Mouse (Mus musculus): ENCODE data around the gene Cxcr5.

The Cxcr5 gene

GRCm38 (mm10) chr9:44510355-44510871 is 51.3 kb downstream of the Cxcr5 start:
- in situ Hi-C loops (cut with MboI, MseI) = no loop called here

DNA sequence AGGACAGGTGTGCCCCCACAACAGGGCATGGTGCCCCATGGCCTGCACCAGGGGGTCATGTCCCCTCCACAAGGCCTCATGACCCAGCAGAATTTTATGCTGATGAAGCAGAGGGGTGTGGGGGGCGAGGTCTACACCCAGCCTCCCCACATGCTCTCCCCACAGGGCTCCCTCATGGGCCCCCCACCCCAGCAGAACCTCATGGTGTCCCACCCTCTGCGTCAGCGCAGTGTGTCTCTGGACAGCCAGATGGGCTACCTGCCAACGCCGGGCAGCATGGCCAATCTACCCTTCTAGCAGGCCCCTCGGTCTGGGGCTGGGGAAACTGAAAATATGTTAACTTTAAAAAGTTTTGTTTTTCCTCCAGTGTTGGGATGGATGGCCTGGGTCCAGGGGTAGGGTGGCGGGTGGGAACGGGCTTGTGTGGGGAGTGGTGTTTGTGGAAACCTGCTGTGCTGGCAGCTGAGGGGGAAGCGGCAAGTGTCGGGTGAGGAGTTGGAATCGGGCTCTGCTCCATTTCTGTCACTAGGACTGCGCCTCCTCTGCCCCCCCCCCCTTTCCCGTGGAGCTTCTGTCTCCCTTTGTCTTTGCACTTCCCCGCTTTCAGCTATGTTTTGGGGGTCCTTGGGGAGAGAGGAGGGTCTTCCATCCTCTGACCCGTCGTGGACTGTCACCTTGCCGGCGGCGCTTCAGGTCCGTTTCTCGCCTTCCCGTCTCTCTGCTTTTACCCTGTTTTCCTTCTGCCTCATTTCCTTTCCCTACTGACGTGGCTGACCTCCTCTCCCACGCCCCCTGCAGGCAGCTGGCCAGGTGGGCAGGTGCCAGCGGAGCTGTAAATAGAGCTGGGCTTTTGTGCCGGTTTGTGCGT is 52.0 kb downstream of the Cxcr5 start:
- in situ Hi-C loops (cut with MboI, MseI) = loop anchor here (5.0 kb wide), 1 partner anchor 93 kb away; the partner anchor contains the start of gene Ddx6

DNA sequence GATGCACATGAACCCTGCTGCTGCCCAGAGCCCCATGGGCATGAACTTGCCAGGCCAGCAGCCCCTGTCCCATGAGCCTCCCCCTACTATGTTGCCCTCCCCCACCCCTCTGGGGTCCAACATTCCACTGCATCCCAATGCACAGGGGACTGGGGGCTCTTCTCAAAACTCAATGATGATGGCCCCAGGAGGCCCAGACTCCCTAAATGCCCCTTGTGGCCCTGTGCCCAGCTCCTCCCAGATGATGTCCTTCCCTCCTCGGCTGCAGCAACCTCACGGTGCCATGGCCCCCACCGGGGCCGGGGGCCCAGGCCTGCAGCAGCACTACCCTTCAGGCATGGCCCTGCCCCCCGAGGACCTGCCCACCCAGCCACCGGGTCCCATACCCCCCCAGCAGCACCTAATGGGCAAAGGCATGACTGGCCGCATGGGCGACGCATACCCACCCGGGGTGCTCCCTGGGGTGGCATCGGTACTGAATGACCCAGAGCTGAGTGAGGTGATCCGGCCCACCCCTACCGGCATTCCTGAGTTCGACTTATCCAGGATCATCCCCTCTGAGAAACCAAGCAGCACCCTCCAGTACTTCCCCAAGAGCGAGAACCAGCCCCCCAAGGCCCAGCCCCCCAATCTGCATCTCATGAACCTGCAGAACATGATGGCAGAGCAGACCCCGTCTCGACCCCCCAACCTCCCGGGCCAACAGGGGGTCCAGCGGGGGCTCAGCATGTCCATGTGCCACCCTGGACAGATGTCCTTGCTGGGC is 52.8 kb downstream of the Cxcr5 start:
- in situ Hi-C loops (cut with MboI, MseI) = loop anchor here (5.0 kb wide), 1 partner anchor 93 kb away; the partner anchor contains the start of gene Ddx6

DNA sequence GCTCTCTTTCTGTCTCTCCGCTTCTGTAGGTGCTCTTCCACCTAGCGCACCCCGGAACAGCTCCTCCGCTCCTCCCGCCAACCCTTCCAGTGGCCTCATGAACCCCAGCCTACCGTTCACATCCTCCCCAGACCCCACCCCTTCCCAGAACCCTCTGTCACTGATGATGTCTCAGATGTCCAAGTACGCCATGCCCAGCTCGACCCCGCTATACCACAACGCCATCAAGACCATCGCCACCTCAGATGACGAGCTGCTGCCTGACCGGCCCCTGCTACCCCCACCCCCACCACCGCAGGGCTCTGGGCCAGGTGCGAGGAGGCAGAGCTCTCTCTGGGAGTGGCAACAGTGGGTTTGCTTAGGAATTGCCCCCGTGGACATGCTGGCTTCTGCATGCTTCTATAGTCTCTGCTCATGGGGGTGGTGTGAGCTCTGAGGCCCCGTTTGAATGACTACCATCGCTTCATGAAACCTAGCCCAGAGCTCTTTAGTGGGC is 53.5 kb downstream of the Cxcr5 start:
- in situ Hi-C loops (cut with MboI, MseI) = loop anchor here (5.0 kb wide), 1 partner anchor 94 kb away; the partner anchor contains the start of gene Ddx6

DNA sequence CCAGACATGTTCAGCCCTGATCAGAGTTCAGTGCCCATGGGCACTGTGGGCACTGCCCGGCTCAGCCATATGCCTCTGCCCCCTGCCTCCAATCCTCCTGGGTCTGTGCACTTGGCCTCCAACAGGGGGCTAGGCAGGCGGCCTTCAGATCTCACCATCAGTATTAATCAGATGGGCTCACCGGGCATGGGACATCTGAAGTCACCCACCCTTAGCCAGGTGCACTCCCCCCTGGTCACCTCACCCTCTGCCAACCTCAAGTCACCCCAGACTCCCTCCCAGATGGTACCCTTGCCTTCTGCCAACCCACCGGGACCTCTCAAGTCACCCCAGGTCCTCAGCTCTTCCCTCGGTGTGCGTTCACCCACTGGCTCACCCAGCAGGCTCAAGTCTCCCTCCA is 54.3 kb downstream of the Cxcr5 start:
- in situ Hi-C loops (cut with MboI, MseI) = loop anchor here (5.0 kb wide), 1 partner anchor 95 kb away; the partner anchor contains the start of gene Ddx6

DNA sequence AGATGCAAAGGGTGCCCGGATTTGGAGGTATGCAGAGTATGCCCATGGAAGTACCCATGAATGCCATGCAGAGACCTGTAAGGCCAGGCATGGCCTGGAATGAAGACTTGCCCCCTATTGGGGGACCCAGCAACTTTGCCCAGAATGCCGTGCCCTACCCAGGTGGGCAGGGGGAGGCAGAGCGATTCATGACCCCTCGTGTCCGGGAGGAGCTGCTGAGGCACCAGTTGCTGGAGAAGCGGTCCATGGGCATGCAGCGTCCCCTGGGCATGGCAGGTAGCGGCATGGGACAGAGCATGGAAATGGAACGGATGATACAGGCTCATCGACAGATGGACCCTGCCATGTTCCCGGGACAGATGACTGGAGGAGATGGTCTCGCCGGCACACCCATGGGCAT is 55.1 kb downstream of the Cxcr5 start:
- in situ Hi-C loops (cut with MboI, MseI) = loop anchor here (5.0 kb wide), 1 partner anchor 96 kb away; the partner anchor contains the start of gene Ddx6

GRCm38 (mm10) chr9:44505824-44506467 is 55.7 kb downstream of the Cxcr5 start:
- in situ Hi-C loops (cut with MboI, MseI) = loop anchor here (5.0 kb wide), 1 partner anchor 96 kb away; the partner anchor contains the start of gene Ddx6

- in situ Hi-C loops (cut with MboI, MseI) = loop anchor here (5.0 kb wide), 2 partner anchors 43 to 97 kb away; partner anchors contain the start of gene Ddx6
These were observed 56.5 kb downstream of the Cxcr5 start for GRCm38 (mm10) chr9:44504893-44505823.

GRCm38 (mm10) chr9:44502006-44502405 is 59.7 kb downstream of the Cxcr5 start:
- in situ Hi-C loops (cut with MboI, MseI) = loop anchor here (5.0 kb wide), 1 partner anchor 40 kb away; no protein-coding TSS in a partner anchor

DNA sequence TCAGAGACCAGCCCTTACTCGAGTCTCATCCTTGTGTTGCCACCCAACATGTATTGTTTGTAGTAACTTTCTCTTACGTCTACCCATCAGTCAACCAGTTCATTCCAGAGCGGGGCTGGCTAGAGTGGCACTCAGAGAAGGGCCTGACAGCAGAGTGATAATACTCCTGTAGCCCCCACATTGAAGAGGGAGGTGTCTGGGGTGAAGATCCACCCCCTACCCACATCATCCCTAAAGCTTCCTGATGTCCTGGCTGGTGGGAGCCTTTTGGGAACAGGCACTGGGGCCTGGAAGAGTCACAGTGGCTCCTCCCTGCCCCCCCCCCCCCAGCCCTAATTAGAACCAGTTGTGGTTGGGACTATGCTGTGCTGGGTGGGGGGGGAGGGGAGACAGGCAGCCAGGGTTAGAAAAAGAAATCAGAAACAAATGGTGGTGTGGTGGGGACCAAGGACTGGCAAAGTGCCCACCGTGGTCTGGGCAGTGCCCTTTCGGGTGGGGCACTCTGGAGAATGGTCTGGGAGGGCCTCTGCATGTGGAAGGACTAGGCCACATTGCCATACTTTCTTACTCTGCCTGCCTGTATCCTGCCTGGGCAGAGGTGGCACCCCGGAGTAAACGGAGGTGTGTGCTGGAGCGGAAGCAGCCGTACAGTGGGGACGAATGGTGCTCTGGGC is 60.3 kb downstream of the Cxcr5 start:
- in situ Hi-C loops (cut with MboI, MseI) = loop anchor here (5.0 kb wide), 1 partner anchor 39 kb away; no protein-coding TSS in a partner anchor

GRCm38 (mm10) chr9:44500638-44501175 is 61.0 kb downstream of the Cxcr5 start:
- in situ Hi-C loops (cut with MboI, MseI) = loop anchor here (5.0 kb wide), 1 partner anchor 38 kb away; no protein-coding TSS in a partner anchor

- in situ Hi-C loops (cut with MboI, MseI) = loop anchor here (5.0 kb wide), 1 partner anchor 38 kb away; no protein-coding TSS in a partner anchor
These were observed 61.5 kb downstream of the Cxcr5 start for GRCm38 (mm10) chr9:44500163-44500533.

- in situ Hi-C loops (cut with MboI, MseI) = loop anchor here (5.0 kb wide), 1 partner anchor 37 kb away; no protein-coding TSS in a partner anchor
These were observed 62.1 kb downstream of the Cxcr5 start for GRCm38 (mm10) chr9:44499356-44500162.

- in situ Hi-C loops (cut with MboI, MseI) = no loop called here
These were observed 63.0 kb downstream of the Cxcr5 start for GRCm38 (mm10) chr9:44498421-44499355.

GRCm38 (mm10) chr9:44497624-44498377 is 63.9 kb downstream of the Cxcr5 start:
- in situ Hi-C loops (cut with MboI, MseI) = no loop called here

DNA sequence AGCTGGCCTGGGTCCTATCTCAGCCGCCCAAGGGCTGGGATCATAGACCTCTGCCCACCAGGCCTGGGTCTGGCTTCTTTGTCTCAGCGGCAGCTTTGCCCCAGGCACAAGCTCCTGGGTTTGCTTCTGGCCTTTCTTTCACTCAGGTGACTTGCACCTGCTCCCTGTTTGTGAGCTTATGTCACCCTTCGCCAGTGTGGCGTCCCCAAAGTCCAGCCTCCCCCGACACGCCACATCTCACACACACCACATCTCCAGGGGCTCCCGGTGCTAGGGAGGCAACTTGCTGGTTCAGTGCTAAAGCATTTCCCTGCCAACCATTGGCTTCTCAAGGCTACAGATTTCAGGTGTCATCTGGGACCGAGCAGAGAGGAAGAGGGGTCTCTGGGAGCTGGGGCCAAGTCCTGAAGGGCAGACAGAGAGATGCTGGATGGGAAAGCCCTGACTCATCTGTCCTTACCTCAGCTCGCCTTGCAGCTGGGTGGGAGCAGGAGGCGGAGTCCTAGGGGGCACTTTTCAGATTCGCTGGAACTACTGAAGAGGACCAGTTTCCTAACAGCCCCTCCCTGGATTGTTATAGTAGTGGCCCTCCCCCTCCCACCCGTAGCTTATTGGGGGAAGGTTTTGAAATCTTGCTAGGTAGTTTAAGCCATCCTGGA is 64.7 kb downstream of the Cxcr5 start:
- in situ Hi-C loops (cut with MboI, MseI) = no loop called here

All from regulatory T cell (primary cell).